Mouse (Mus musculus) midbrain, postnatal 0 days (tissue): Measurements from ENCODE around the gene Gm28635. TPM values are rescaled to one million over a fixed set of nuclear protein-coding genes. Genes with fewer than 3 reads are reported as not detected.

Experiments used
- ATAC-seq: fragments of 200-750 bp; cut with Nextera tagmentation; 2 replicates; pipeline ENCODE4 v1.8.0; 2017; ENCODE audit warnings: moderate number of reproducible peaks, mild to moderate bottlenecking, moderate TSS enrichment, moderate library complexity; ENCODE audit not compliant: low FRiP score
- DNase-seq: peaks from one replicate; pipeline ENCODE4 v3.0.0-alpha.2; 2015; ENCODE audit warnings: low spot score
- H3K27ac ChIP-seq: fragments of 300-500 bp; sonication (generic); 2 replicates; pipeline ENCODE4 v1.5.1; 2014; ENCODE audit warnings: low read depth, mild to moderate bottlenecking, low read length, mixed read lengths
- H3K27me3 ChIP-seq: fragments of 300-500 bp; sonication (generic); 2 replicates; pipeline ENCODE4 v1.6.1; 2014; ENCODE audit warnings: low read length, control low read depth, mixed read lengths; ENCODE audit not compliant: insufficient read depth
- H3K36me3 ChIP-seq: fragments of 300-500 bp; sonication (generic); 2 replicates; pipeline ENCODE4 v1.6.1; 2014; ENCODE audit warnings: low read length, control low read depth, mixed read lengths; ENCODE audit not compliant: insufficient read depth
- H3K4me1 ChIP-seq: fragments of 300-500 bp; sonication (generic); 2 replicates; pipeline ENCODE4 v1.6.1; 2014; ENCODE audit warnings: mild to moderate bottlenecking, control low read depth, antibody characterized with exemption, low read length, mixed read lengths; ENCODE audit not compliant: insufficient read depth
- H3K4me2 ChIP-seq: fragments of 300-500 bp; sonication (generic); 2 replicates; pipeline ENCODE4 v1.6.1; 2014; ENCODE audit warnings: low read depth, mild to moderate bottlenecking, low read length, mixed read lengths; ENCODE audit not compliant: poor library complexity, severe bottlenecking
- H3K4me3 ChIP-seq: fragments of 300-500 bp; sonication (generic); 2 replicates; pipeline ENCODE4 v1.5.1; 2014; ENCODE audit warnings: low read depth, mild to moderate bottlenecking, low read length, moderate library complexity
- H3K9ac ChIP-seq: fragments of 300-500 bp; sonication (generic); replicated peaks from 2 replicates; pipeline ENCODE4 v1.6.1; 2014; ENCODE audit warnings: mild to moderate bottlenecking, low read length, moderate library complexity, mixed read lengths; ENCODE audit not compliant: poor library complexity, severe bottlenecking
- H3K9me3 ChIP-seq: fragments of 300-500 bp; sonication (generic); 2 replicates; pipeline ENCODE4 v1.6.1; 2016; ENCODE audit warnings: low read length, control low read depth
- CTCF ChIP-seq: IDR thresholded peaks from 2 replicates; pipeline ENCODE4 v1.5.1; 2016; ENCODE audit warnings: antibody characterized with exemption, mild to moderate bottlenecking
- WGBS: fragments of 180-500 bp; shearing (Covaris S2); extraction: QIAGEN DNeasy Blood & Tissue Kit; methylation state at CpG from one replicate; pipeline ENCODE4 v1.1.7; 2014; 5-methylcytosine and 5-hydroxymethylcytosine counted together
- polyA plus RNA-seq: library from polyadenylated mRNA; unstranded; fragments of >200 nt; fragmentation: Nextera tagmentation; extraction: Ambion mirVana; gene quantifications from 2 replicates; pipeline ENCODE4 v1.2.1, GENCODE M21; 2015
- total RNA-seq: library from RNA; depleted of rRNA; stranded (reverse); fragments of >200 nt; gene quantifications from 2 replicates; pipeline ENCODE4 v1.2.3, GENCODE M21; 2014

Gene Gm28635
- total and polyA plus RNA-seq, 2 experiments from 2014 or later, result not detected

DNA sequence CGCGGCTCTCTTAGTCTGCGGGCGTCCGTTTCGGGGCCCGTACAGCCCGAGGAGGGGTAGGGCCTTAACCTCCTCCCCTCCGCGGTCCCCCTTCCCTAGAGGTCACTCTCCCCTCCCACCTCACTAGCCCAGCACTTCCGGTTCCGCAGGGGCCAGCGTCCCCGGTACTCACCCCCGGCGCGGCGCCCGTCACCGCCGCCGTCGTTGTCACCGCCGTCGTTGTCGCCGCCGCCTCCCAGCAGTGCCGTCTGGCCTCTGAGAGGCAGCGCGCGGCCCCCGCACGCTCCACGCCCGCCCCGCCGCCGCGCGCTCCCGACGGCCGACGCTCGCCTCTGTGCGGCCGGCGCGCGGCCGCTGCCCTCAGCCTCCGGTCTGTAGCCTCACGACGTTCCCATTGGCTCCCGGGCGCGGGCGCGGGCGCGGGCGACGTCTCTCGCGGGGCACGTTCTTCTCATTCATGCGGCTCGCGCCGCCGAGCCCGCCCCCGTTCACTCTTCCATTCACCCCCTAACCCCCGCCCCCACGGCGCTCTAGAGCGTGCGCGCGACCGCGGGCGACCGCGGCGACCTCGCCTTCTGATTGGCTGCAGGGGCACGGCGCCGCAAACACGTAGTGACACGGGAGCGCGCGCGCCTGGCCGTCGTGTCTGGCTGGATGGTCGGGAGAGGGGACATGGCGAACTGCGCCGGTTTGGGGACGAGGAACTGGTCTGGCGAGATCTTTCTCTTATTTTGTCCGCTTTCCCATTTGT lies 37.1 kb upstream of the Gm28635 start, which contains the start of gene Zdhhc5:
Gene Zdhhc5 (minus strand): TSS at position 370 of the 751 bp plus-strand sequence.
- Histone ChIP-seq H3K4me2 (peak within 1 kb of the TSS; percentile 68), H3K4me1 (0 out of 2 replicates have a peak, but pooled peaks cover 6% of the 10 kb centered on the region), H3K27ac (peak within 1 kb of the TSS; percentile 91), H3K4me3 (peak within 1 kb of the TSS; percentile 62), H3K9me3 (no peaks in the 10 kb centered on the region), H3K27me3 (no peaks in the 10 kb centered on the region), H3K9ac (peak within 1 kb of the TSS; percentile 73), H3K36me3 (0 out of 2 replicates have a peak, but pooled peaks cover 11% of the 10 kb centered on the region)
- TF ChIP-seq CTCF, result no peak
- ATAC-seq (peak; percentile 96), DNase-seq (peak; percentile 99)
- WGBS, result under 1% methylated on average over 96 of the region's 107 CpGs

DNA sequence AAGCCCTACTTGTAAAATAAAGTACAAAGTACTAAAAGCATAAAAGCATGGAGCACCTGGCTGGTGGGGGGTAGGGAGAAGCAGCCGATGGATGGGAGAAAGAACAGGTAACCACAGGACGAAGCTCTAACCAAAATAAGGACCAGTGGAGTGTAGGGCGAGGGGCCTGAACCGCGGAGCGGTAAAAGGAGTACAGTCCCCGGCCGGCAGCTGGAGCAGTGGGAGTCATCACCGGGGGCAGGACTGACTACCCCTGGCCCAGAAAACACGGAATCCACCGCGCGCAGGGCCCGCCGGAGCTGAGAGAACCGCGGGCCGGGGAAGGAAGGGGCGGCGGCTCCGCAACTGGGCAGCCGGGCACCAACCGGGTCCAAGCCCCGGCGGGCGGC lies 36.6 kb upstream of the Gm28635 start:
- H3K9me3 ChIP-seq, result no peaks in the 10 kb centered on the region
- peak overlapping the region; percentile 91 for H3K27ac ChIP-seq
- H3K4me2 ChIP-seq, result peak overlapping the region; percentile 68
- peak; percentile 3 for DNase-seq
- under 1% methylated on average over 19 of the region's 26 CpGs for WGBS
- H3K9ac ChIP-seq, result peak overlapping the region; percentile 73
- 0 out of 2 replicates have a peak, but pooled peaks cover 11% of the 10 kb centered on the region for H3K36me3 ChIP-seq
- H3K4me3 ChIP-seq, result peak overlapping the region; percentile 62
- no peaks in the 10 kb centered on the region for H3K27me3 ChIP-seq
- no peak for TF ChIP-seq CTCF
- 0 out of 2 replicates have a peak, but pooled peaks cover 6% of the 10 kb centered on the region for H3K4me1 ChIP-seq
- peak; percentile 9; the same call in 1 of the 2 replicates for ATAC-seq

DNA sequence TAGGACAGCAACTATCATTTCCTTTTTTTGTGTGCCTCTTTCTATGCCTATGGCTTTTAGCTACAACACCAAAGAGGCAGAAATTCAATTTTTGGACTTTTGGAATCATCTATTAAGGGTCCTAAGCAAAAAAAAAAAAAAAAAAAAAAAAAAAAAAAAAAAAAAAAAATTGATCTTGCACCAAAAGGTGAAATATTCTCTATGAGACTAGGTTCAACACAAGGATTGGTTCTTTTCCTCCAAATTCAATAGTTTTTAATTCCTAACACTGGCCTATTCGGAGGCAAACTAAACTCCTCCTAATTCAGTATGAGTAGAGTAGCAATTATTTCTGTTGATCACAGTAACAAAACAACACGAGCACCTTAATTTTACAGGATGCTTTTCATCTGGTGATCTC lies 34.1 kb upstream of the Gm28635 start:
- no peak for TF ChIP-seq CTCF
- Histone ChIP-seq H3K36me3 (peaks cover 18% of the 10 kb centered on the region; the same call in 1 of the 2 replicates), H3K4me2 (no peak overlapping the region), H3K9me3 (no peaks in the 10 kb centered on the region), H3K27me3 (no peaks in the 10 kb centered on the region), H3K9ac (no peak overlapping the region), H3K27ac (no peak overlapping the region), H3K4me3 (no peak overlapping the region), H3K4me1 (0 out of 2 replicates have a peak, but pooled peaks cover 6% of the 10 kb centered on the region)
- 96% methylated on average over 2 of the region's 2 CpGs for WGBS
- ATAC-seq (no peak), DNase-seq (no peak)

DNA sequence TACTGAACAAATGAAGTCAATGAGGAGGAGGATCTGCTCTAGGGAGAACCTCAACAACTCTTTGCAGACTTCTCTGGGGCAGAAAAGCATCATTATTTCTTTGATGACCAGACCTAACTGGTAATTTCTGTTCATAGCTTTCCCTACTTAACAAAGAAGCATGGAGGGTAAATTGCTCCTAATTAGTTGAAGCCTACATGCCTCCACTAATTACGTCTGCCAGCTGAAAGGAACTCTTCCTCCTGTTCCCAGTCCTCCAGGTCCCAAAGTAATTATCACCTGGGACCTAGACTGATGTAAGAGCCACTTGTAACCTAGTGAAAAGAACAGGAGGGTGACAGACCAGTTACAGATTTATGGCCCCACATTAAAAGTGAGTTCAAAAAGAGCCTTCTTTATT lies 29.7 kb upstream of the Gm28635 start:
- Histone ChIP-seq H3K4me2 (no peak overlapping the region), H3K4me3 (no peak overlapping the region), H3K4me1 (no peaks in the 10 kb centered on the region), H3K27ac (no peak overlapping the region), H3K9me3 (no peaks in the 10 kb centered on the region), H3K36me3 (peaks cover 21% of the 10 kb centered on the region; the same call in 1 of the 2 replicates), H3K27me3 (no peaks in the 10 kb centered on the region), H3K9ac (no peak overlapping the region)
- DNase-seq (no peak), ATAC-seq (no peak)
- WGBS, result 93% methylated on average over 1 of the region's 1 CpGs
- no peak for TF ChIP-seq CTCF

DNA sequence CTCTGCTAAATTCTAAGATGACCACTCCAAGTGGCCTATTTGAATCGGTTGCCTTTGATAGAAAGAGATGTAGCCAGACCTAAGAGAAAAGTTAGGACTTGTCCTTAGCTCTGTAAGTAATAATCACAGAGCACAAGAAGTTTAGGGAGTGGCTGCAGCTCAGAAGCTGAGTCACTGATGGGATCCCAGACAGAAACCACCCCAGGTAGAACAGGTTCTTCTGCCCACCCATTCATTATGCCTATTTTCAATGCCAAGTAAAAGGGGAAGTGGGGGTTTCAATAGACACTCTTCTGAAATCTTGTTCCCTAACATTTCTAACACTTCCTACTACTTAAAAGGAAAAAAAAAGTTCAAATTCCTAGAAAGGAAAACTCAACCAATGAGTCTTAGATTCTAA lies 27.5 kb upstream of the Gm28635 start:
- no peak for TF ChIP-seq CTCF
- Histone ChIP-seq H3K27ac (no peak overlapping the region), H3K36me3 (peaks cover 14% of the 10 kb centered on the region; the same call in 1 of the 2 replicates), H3K27me3 (no peaks in the 10 kb centered on the region), H3K9me3 (no peaks in the 10 kb centered on the region), H3K4me3 (no peak overlapping the region), H3K4me1 (no peaks in the 10 kb centered on the region), H3K4me2 (no peak overlapping the region), H3K9ac (no peak overlapping the region)
- ATAC-seq (no peak), DNase-seq (no peak)
- 98% methylated on average over 1 of the region's 1 CpGs for WGBS

DNA sequence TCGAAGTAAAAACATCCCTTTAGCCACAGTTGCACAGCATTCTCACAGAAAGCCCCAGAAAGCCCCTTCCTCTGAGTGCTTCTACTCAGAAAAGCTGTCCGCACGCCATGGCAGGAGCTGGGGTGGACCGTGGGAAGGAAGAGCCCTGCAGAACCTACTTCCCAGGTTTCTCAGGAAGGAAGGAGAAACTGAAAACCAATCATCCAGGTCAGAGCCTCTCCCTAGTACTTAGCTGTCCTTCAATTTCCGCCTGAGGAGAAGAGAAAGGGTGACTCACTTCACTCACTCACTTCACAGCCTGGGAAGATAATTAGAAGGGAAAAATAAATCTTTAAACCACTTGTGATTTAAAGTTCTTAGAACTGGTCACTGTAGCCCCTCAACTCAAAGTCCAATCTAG lies 26.5 kb upstream of the Gm28635 start:
- Histone ChIP-seq H3K27ac (no peak overlapping the region), H3K4me1 (no peaks in the 10 kb centered on the region), H3K36me3 (peaks cover 10% of the 10 kb centered on the region; the same call in 1 of the 2 replicates), H3K27me3 (no peaks in the 10 kb centered on the region), H3K4me2 (no peak overlapping the region), H3K9me3 (no peaks in the 10 kb centered on the region), H3K9ac (no peak overlapping the region), H3K4me3 (no peak overlapping the region)
- ATAC-seq (no peak), DNase-seq (no peak)
- WGBS, result 79% methylated on average over 5 of the region's 5 CpGs
- TF ChIP-seq CTCF, result no peak
